Mouse (Mus musculus) forebrain, postnatal 0 days (tissue): ENCODE results near the gene Akt1. TPM values are rescaled to one million over a fixed set of nuclear protein-coding genes. Genes with fewer than 3 reads are reported as not detected.

Source experiments
- ATAC-seq: fragments of 200-750 bp; cut with Nextera tagmentation; 2 replicates; pipeline ENCODE4 v1.8.0; 2017; ENCODE audit warnings: mild to moderate bottlenecking, moderate library complexity
- DNase-seq: peaks from one replicate; pipeline ENCODE4 v3.0.0-alpha.2; 2015
- H3K27ac ChIP-seq: fragments of 300-500 bp; sonication (generic); 2 replicates; pipeline ENCODE4 v1.5.1; 2014; ENCODE audit warnings: low read depth, mild to moderate bottlenecking, antibody characterized with exemption, low read length, moderate library complexity, mixed read lengths
- H3K27me3 ChIP-seq: fragments of 300-500 bp; sonication (generic); 2 replicates; pipeline ENCODE4 v1.6.1; 2014; ENCODE audit warnings: mild to moderate bottlenecking, low read length, mixed read lengths; ENCODE audit not compliant: insufficient read depth
- H3K36me3 ChIP-seq: fragments of 300-500 bp; sonication (generic); 2 replicates; pipeline ENCODE4 v1.6.1; 2014; ENCODE audit warnings: mild to moderate bottlenecking, moderate library complexity; ENCODE audit not compliant: insufficient read depth
- H3K4me1 ChIP-seq: fragments of 300-500 bp; sonication (generic); 2 replicates; pipeline ENCODE4 v1.6.1; 2014; ENCODE audit warnings: antibody characterized with exemption; ENCODE audit not compliant: insufficient read depth
- H3K4me2 ChIP-seq: fragments of 300-500 bp; sonication (generic); 2 replicates; pipeline ENCODE4 v1.6.1; 2014; ENCODE audit warnings: low read depth, mild to moderate bottlenecking, moderate library complexity
- H3K4me3 ChIP-seq: fragments of 300-500 bp; sonication (generic); 2 replicates; pipeline ENCODE4 v1.5.1; 2014; ENCODE audit warnings: low read depth, low read length, mixed read lengths
- H3K9ac ChIP-seq: fragments of 300-500 bp; sonication (generic); 2 replicates; pipeline ENCODE4 v1.6.1; 2014; ENCODE audit warnings: mild to moderate bottlenecking
- H3K9me3 ChIP-seq: fragments of 300-500 bp; sonication (generic); 2 replicates; pipeline ENCODE4 v1.6.1; 2016; ENCODE audit warnings: low read length
- CTCF ChIP-seq: sonication (generic); IDR thresholded peaks from 2 replicates; pipeline ENCODE4 v1.5.1; 2016; ENCODE audit warnings: antibody characterized with exemption, control low read depth, low read depth
- WGBS: fragments of 180-500 bp; shearing (Covaris S2); extraction: QIAGEN DNeasy Blood & Tissue Kit; methylation state at CpG from one replicate; pipeline ENCODE4 v1.1.7; 2014; 5-methylcytosine and 5-hydroxymethylcytosine counted together
- polyA plus RNA-seq: library from polyadenylated mRNA; unstranded; fragments of >200 nt; fragmentation: Nextera tagmentation; extraction: Ambion mirVana; gene quantifications from 2 replicates; pipeline ENCODE4 v1.2.1, GENCODE M21; 2015
- total RNA-seq: library from RNA; depleted of rRNA; stranded (reverse); fragments of >200 nt; gene quantifications from 2 replicates; pipeline ENCODE4 v1.2.3, GENCODE M21; 2014

Gene Akt1
- total and polyA plus RNA-seq, 2 experiments from 2014 or later = 117 to 213 TPM

DNA sequence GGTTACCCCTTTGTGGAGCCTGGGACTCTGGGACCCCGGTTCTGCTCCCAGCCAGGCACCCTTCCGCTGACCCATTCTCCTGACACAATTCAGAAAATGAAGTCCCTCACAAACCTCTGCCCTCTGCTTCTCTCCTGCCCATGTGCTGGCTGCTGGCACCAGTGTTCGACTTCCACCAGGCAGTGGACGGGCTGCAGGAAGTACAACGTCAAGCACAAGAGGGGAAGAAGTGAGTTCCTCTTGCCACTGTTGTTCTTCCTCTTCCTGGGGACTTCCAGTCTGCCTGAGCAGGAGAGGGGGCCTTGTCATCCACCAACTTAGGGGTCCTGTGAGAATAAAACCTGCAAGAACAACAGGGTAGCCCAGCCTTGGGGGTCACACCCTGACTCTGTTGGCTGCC lies 41.8 kb downstream of the Akt1 start:
- no peaks in the 10 kb centered on the region for H3K9me3 ChIP-seq
- no peak for ATAC-seq
- TF ChIP-seq CTCF = no peak
- no peak overlapping the region for H3K9ac ChIP-seq
- H3K36me3 ChIP-seq = no peaks in the 10 kb centered on the region
- no peak overlapping the region for H3K27ac ChIP-seq
- no peak overlapping the region for H3K4me3 ChIP-seq
- WGBS = 83% methylated on average over 5 of the region's 5 CpGs
- no peak overlapping the region for H3K4me2 ChIP-seq
- no peak for DNase-seq
- no peaks in the 10 kb centered on the region for H3K4me1 ChIP-seq
- H3K27me3 ChIP-seq = no peaks in the 10 kb centered on the region

DNA sequence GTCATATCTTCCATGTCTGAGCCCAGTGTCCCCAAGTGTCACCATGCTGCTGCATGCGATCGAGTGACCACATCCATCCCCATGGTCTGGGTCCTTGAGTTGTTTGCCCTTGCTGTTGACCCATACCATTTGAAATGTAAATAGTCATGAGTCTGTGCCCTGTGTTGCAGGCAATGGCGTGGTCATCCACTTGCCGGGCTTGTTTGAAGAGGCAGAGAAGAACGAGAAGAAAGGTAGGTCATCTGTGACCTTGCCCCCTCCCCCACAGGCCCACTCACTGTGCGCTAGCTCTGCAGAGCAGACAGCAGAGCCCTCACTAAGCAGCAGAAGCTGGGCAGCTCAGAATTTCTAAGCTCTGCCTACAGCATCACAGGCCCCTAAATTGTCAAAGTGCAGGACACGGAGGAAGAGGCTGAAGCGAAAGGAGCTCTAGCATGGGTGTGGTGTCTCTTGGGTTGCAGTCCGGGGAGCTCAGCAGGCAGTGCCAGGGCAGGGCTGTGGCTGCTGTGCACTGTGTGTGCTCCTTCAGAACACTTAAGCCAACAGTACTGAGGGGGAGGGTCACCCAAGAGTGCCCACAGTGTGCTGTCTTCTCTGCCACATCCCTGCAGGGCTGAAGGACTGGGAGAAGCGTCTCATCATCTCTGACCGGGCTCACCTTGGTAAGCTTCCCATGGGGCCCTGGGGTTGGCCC lies 42.5 kb downstream of the Akt1 start:
- no peak overlapping the region for H3K4me3 ChIP-seq
- DNase-seq (no peak), ATAC-seq (no peak)
- H3K27me3 ChIP-seq = no peaks in the 10 kb centered on the region
- H3K27ac ChIP-seq = no peak overlapping the region
- 77% methylated on average over 11 of the region's 11 CpGs for WGBS
- H3K4me2 ChIP-seq = no peak overlapping the region
- no peaks in the 10 kb centered on the region for H3K4me1 ChIP-seq
- no peak for TF ChIP-seq CTCF
- H3K36me3 ChIP-seq = no peaks in the 10 kb centered on the region
- no peaks in the 10 kb centered on the region for H3K9me3 ChIP-seq
- no peak overlapping the region for H3K9ac ChIP-seq

DNA sequence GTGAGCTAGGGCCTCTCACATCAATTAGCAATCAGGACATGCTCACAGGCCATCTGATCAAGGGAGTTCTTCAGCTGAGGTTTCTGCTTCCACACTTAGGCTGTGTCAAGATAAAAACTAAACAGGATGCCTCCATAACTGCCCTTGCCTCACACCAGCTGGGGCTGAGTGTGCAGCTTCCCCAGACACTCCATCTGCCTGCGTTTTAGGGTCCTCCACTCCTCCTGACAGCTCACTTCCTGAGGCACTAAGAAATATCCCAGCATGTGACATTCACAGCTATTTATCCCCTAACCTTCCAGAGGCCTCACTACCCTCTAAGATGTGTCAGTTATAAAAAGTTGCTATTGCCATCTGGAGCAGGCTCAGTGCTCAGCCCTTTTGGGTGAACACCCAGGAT lies 43.2 kb downstream of the Akt1 start:
- Histone ChIP-seq H3K36me3 (no peaks in the 10 kb centered on the region), H3K4me1 (no peaks in the 10 kb centered on the region), H3K27me3 (no peaks in the 10 kb centered on the region), H3K9me3 (no peaks in the 10 kb centered on the region), H3K9ac (no peak overlapping the region), H3K27ac (no peak overlapping the region), H3K4me3 (no peak overlapping the region), H3K4me2 (no peak overlapping the region)
- WGBS = 79% methylated on average over 1 of the region's 1 CpGs
- ATAC-seq = no peak
- TF ChIP-seq CTCF = no peak
- DNase-seq = no peak

DNA sequence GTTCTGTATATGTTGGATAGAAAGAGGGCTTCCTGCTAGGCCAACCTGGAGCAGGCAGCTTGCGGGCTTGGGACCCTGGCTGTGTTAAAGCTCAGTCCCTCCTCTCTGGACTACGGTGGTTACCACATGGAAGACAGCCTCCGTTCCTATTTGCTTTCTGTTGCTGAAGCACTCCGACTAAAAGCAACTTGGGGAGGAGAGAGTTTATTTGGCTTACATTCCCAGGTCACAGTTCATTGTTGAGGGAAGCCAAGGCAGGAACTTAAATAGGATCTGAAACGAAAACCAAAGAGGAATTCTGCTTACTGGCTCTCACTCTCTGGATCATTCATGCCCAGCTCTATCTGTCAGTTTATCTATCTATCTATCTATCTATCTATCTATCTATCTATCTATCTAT lies 43.9 kb downstream of the Akt1 start:
- no peak for DNase-seq
- Histone ChIP-seq H3K27me3 (no peaks in the 10 kb centered on the region), H3K9ac (no peak overlapping the region), H3K4me3 (no peak overlapping the region), H3K4me2 (no peak overlapping the region), H3K4me1 (no peaks in the 10 kb centered on the region), H3K9me3 (no peaks in the 10 kb centered on the region), H3K27ac (no peak overlapping the region), H3K36me3 (no peaks in the 10 kb centered on the region)
- ATAC-seq = no peak
- no peak for TF ChIP-seq CTCF
- 86% methylated on average over 5 of the region's 5 CpGs for WGBS

DNA sequence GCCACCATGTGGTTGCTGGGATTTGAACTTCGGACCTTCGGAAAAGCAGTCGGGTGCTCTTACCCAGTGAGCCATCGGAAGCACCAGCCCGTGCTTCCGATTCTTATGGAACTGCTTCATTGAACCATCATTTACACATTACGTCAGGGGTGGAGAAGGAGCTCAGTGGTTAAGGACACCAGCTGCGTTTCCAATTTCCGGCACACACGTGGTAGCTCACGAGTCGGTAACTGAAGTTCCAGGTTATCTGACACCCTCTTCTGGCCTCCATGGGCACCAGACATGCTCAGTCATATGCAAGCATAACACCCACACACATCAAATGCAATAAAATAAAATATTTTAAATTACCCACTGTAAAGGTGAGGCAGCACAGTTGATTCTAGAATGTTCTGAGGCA lies 44.7 kb downstream of the Akt1 start:
- ATAC-seq = no peak
- TF ChIP-seq CTCF = no peak
- 94% methylated on average over 12 of the region's 12 CpGs for WGBS

DNA sequence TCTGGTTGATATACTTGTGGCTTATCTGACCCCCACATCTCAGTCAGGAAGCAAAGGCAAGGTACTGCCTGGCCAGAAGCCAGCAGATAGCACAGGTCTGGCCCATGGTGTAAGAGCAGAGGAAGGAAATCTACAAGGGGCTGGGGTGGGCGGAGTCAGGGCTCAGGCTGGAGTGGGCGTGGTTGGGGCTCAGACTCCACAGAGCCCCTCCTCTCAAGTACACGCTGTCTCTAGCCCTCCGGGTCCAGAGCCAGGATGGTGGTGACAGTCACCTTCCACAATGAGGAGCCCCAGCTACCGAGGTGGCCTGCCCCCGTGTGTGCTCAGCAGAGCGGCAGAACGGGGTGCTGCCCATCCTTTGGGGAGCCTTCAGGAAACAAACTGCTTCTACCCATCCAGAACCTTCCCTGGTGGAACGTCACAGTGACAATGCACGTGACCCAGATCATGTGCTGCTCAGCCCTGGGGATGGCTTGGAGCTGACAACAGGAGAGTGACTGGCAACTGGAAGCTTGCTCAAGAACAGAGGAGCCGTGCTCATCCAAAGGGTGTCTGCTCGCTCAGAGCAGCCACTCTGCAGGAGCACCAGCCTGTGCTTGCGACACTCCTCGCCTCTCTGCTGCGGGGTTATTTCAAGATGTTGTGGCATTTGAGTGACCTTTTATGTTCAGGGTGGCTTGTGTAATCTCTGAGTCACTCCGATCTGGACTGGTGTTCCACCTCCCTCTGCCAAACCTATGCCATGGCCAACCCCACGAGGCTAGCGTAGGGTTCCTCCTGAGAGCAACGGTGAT lies 45.6 kb downstream of the Akt1 start:
- Histone ChIP-seq H3K36me3 (no peaks in the 10 kb centered on the region), H3K4me2 (peak overlapping the region; percentile 45), H3K4me3 (peak overlapping the region; percentile 20), H3K27ac (0 out of 2 replicates have a peak overlapping the region, but pooled peaks have one; percentile 21), H3K4me1 (no peaks in the 10 kb centered on the region), H3K27me3 (no peaks in the 10 kb centered on the region), H3K9ac (peak overlapping the region; percentile 29), H3K9me3 (no peaks in the 10 kb centered on the region)
- ATAC-seq (peak; percentile 92), DNase-seq (peak; percentile 76)
- no peak for TF ChIP-seq CTCF
- 34% methylated on average over 19 of the region's 19 CpGs for WGBS

More for the DNA sequence above, 44.7 kb downstream of the Akt1 start:
- H3K4me1 ChIP-seq = no peaks in the 10 kb centered on the region
- H3K4me2 ChIP-seq = no peak overlapping the region
- no peak overlapping the region for H3K4me3 ChIP-seq
- no peak overlapping the region for H3K9ac ChIP-seq
- H3K27me3 ChIP-seq = no peaks in the 10 kb centered on the region
- H3K27ac ChIP-seq = no peak overlapping the region
- H3K36me3 ChIP-seq = no peaks in the 10 kb centered on the region
- DNase-seq = no peak
- H3K9me3 ChIP-seq = no peaks in the 10 kb centered on the region

DNA sequence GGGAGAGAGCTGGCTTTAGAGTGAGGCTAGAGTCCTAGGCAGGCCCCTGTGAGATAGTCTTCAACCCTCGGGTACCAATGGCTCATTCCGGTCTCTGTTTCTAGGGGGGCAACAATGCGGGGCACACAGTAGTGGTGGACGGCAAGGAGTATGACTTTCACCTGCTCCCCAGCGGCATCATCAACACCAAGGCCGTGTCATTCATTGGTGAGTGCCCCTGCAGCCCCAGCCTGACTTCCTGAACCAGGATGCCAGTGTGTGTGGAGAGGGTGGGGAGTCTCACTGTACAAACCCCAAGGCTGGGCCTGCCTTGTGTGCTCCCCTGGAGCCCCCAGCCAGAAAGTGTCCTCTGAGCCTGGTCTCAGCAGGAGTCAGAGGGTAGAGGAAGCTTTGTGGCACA lies 46.5 kb downstream of the Akt1 start:
- no peak overlapping the region for H3K4me2 ChIP-seq
- no peaks in the 10 kb centered on the region for H3K36me3 ChIP-seq
- H3K9me3 ChIP-seq = no peaks in the 10 kb centered on the region
- DNase-seq = no peak
- H3K9ac ChIP-seq = no peak overlapping the region
- H3K27me3 ChIP-seq = no peaks in the 10 kb centered on the region
- H3K4me3 ChIP-seq = no peak overlapping the region
- no peaks in the 10 kb centered on the region for H3K4me1 ChIP-seq
- H3K27ac ChIP-seq = no peak overlapping the region
- WGBS = 85% methylated on average over 6 of the region's 6 CpGs
- TF ChIP-seq CTCF = no peak
- ATAC-seq = no peak
